Mouse (Mus musculus): ENCODE measurements around the gene Atp6v1a.

Gene Atp6v1a

DNA sequence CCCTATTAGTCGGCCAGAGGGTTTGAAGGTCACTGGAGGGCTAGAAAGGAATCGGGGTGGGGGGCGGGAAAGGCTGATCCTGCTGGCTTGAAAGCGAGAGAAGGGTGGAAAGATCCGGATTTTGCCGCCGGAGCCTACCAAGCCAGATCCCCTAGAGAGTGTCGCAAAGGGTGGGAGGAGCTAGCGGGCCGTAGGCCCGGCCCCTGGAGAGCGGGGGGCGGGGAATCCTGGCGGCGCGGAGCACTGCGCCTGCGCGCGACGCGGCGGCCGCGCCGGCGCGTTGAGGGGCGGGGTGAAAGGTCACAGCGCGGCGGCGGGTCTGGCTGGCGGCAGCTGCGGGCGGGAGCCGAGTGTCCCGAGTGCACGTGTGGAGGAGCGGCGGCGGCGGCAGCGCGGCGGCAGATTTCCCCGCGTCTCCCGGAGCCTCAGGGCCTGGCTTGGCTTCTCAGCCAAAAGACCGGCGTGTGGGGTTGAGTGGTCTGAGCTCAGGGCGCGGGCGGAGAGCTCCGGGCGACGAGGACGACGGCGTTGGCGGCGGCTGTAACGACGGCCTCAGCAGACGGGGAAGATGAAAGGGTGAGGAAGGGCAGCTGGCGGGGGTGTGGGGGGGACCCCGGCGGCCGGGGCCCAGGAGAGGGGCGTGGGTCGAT, at the start of gene Atp6v1a, which contains the start of gene Naa50:
Gene Atp6v1a, minus strand, starts transcription at position 170 of the 650 bp plus-strand sequence.
Gene Naa50, plus strand, starts transcription at position 295 of the 650 bp plus-strand sequence.
- DNase-seq (ENCODE audit: low read depth, low spot score), result peak; percentile 91

DNA sequence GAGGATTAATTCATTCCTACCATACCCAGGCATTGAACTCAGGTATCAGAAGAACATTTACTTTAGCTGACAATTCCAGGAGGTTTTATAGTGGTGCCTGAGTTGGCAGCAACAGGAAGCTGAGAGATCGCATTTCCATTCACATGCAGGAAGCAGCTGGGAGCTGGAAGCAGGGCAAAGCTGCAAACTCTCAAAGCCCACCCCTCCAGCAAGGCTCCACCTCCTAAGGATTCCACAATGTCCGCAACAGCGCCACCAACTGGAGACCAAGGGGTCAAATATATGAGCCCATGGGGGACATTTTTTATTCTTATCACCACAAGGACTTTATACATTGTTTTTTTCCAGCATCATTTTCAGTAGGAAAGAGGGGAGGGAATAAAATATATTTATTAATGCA, 49.3 kb upstream of the Atp6v1a start:
- DNase-seq (ENCODE audit: low read depth, low spot score), result no peak

DNA sequence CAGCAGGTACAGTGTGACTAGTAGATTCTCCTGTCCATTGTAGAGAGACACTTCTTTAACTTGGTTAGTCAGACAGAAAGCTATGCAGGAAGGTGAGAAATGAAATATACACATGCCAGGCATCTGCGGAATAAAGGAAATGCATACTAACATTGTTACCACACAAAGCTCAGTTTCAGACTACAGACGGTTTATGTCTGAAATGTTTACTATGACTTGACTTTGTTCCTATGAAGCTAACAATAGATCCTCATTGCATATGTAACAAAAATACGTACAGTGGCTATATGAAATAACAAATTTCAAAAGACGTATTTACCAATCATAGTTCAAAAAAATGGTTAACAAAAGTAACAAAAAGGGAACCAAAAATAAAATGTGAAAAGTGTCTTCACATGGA, 47.7 kb upstream of the Atp6v1a start:
- DNase-seq (ENCODE audit: low read depth, low spot score), result no peak

DNA sequence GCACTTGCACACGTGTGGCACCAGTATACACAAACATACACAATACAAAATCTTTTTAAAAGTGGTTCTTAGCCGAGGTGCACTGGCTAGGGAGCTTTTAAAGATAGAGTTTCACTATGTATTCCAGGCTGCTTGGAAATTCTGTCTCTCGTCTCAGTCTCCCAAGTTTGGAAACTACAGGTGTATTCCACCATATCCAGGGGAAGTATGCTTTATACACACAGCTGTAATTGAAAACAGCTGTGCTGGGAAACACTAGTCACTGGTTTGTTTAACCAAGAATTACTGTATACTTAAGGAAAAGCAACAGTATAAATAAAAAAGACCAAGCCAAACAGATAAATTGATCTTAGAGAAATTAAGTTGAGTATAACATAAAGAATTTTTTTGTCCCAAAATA, 45.3 kb upstream of the Atp6v1a start:
- no peak for DNase-seq (ENCODE audit: low read depth, low spot score)

DNA sequence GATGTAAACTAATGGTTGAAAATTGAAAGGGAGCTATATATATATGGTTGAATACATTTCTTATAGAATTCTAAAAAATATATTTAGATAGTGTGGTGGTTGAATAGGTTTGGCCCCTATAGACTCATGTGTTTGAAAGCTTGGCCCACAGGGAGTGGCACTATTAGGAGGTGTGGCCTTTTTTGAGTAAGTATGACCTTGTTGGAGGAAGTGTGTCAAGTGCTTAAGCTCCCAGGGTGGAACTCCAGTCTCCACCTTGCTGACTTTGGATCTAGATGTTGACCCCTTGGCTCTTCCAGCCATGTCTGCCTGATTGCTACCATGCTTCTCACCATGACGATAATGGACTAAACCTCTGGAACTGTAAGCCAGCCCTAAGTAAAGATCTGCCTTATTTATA, 43.1 kb upstream of the Atp6v1a start:
- DNase-seq (ENCODE audit: low read depth, low spot score), result no peak

DNA sequence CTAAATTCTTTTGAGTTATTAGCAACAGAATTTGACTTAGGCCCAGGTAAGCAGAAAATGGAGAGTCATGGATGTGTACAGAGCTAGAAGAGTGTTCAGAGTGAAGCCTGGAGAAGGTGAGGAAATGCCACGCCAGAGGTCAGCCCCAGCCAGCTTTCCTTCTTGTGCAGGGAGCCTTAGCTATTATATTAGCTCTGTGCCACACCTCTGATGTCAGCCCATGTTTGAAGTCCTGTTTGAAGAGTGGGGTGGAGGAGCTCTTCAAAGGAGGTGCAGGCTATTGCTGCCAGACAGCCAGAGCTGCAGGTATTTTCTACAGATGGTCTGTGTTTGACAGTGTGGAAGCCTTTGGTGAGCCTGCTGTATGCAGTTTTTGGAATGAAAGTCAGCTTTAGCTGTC, 39.0 kb upstream of the Atp6v1a start:
- DNase-seq (ENCODE audit: low read depth, low spot score), result no peak

DNA sequence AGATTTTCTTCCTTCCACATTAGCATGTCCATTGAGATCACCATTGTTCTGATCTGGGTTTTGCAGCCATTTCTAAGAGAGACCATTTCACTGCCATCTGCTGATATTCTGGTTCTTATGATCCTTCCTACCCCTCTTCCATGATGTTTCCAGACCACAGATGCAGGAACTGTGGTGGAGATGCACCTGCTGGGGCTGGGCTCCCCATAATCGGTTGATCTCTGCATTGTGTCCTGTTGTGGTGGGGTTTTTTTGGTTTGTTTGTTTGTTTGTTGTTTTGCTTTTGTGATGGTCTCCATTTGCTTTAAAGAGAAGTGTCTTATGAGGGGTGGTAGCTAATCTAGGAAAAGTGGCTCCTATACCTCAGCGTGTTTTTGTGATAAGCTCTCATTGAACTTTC, 37.0 kb upstream of the Atp6v1a start:
- no peak for DNase-seq (ENCODE audit: low read depth, low spot score)

DNA sequence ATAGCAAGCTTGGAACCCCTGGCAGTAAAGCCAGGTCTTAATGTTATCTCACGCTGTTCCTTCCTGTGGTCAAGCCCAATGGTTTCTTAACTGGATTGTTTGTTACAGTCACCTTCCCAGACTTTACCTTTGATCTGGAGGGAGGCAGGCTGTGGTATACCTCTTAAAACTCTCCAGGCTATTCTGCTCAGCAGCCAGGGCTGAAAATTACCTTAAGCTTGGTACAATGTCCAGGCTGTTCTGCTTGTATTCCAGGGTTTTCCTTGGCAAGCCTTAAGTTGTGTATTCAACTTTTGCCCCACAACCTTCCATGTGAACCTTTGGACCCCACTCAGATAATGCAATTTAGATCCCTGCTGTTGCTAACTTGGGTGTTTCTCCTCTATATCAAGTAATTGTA, 35.5 kb upstream of the Atp6v1a start:
- DNase-seq (ENCODE audit: low read depth, low spot score), result no peak

DNA sequence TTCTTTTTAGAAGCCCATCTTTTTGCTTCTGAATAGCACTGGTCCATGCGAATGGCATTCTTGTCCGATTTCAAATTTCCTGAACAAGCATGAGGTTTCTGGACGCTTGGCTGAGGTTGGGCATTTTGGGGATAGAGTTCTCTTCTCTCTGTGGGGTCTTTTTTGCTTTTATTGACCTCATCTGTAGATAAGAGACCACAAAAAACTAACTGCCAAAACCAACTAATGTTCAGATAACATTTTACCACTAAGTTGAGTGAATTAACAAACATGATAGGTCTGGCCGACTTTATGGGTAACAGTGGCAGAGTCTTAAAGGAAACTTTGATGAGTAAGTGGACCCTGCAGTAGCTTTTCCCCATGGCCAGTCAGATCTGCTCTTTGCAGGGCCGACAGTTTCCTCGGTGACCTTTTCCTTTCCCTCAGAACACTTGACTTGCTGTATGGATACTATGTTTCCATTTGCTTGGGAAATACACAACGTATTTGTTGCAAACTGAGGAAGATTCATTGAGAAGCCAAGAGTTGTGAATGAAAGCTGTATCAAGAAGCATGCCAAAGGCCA, 34.5 kb upstream of the Atp6v1a start:
- no peak for DNase-seq (ENCODE audit: low read depth, low spot score)

DNA sequence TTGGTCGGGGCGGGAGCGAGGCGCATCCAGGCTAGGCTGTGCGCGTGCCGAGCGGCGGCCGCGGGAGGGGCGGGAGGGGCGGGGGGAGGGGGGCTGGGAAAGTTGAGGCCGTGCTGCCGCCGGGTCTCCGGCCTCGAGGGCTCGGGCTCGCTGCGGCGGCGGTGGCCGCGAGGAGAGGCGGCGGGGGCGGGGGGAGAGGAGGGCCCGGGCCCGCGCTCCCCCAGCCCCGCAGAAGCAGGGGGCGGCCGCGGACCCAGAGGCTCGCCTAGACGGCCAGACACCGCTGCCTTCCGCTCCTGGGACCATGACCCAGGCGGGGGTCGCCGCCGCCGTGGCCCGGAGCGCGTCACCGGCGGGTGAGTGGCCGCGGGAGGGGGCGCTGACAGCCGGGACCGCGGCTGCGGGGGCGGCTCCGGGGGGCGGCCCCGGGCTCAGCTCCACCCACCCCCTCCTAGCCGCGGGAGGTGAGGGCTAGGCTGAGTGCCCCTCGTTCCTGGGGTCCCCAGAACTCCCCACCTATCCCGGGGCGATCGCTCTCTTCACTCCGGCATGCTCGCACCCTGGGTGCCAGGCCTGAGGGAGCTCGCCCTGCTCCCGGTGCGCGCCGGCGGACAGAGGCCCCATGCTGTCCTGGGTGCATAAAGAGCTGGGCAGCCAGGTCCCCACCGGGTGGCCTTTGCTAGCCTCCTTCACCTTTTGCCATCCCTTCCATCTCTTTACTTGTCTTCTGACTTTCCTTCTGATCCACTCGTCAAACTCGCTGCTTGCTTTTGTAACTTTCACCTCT, 33.8 kb upstream of the Atp6v1a start, which contains the start of gene Usf3:
Gene Usf3, plus strand, starts transcription at position 92 of the 787 bp plus-strand sequence.
- DNase-seq (ENCODE audit: low read depth, low spot score), result no peak

DNA sequence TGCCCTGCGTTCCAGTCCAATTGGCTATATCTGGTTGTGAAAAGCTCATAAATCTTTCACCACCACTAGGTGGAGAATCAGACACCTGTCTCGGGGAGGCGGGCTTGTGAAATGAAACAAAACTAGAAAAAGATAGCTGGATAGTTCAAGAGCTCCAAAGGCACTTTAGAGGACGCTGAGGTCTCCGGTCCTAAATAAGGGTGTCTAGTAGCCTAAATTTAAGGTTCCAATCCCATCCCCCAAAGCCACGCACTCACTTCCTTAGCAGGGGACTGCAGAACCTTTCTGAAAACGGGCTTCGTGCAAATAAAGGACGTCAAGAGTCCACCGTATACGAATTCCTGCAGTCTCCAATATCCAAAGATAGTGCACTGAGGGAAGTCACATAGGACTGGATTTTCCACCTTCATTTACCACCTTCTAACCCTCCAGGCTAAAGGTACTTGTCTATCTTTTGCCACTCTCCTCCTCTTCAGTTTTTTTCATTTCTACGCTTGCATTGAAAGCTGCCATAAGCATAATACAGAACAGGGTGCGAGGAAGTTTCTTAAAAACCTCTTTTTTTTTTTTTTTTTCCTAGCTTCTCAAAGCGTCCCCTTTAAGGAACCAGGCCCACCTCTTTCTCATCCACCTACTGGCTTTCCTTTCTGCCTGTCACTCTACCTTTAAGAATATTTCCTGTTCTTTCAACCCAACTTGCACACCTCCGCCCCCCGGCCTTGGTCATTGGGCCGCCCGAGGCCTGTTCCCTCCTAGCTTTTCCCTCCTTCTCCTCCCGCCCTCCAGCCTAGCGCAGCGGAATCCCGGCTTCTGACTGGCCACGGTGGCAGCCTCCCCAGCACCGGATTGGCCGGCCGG, 33.0 kb upstream of the Atp6v1a start:
- peak; percentile 95 for DNase-seq (ENCODE audit: low read depth, low spot score)

DNA sequence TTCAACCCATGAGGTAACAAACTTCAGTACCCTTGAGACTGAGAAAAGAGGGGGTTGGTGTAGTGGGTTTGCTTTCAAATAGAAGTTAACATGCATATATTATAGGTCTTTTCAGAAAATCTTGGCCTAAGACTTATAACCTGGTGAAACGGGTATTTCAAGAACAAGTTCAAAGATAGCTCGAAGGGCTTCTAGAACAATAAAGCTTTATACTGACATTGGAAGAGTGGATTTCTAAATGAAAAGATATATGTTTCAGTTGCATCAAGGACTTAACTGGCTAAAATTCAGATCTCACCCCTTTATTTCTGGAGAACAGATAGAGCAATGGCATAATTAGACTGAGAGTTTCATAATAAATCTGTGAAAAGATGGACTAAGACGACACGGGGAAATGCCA, 29.5 kb upstream of the Atp6v1a start:
- no peak for DNase-seq (ENCODE audit: low read depth, low spot score)

DNA sequence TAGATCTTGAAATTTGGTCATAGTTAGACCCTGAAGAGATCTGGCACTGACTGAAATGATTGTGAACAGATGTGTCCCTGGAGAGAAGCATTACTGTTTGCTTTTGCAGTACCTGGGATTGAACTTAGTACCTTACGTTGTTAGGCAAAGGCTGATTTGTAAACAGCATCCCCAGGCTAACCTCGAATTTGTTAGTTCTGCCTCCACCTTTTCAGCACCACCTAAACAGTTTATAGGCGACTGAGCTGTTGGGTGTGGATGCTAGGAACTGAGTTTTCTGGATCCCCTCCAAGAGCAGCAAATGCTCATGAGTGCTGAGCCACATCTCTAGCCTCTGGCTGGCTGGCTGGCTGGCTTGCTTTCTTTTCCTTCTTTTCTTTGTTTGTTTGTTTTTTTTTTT, 25.7 kb upstream of the Atp6v1a start:
- no peak for DNase-seq (ENCODE audit: low read depth, low spot score)

DNA sequence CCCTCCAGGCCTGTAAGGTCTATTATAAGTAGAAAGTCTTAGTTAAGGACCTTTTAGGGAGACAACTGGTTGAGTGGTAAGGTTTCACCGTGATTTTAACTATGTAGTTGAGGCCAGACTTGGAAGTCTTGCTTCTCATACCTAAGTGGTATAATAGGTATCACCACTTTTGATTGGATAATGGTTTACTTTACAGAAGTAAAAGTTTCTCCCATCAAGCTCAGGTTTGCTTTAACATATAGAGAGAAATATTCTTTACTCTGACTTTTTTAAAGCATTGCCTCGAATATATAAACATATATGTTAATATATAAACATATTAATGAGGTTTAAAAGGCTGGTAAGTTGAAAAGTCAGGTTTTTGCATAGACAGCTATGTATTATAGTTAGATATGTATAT, 24.3 kb upstream of the Atp6v1a start:
- DNase-seq (ENCODE audit: low read depth, low spot score), result no peak

DNA sequence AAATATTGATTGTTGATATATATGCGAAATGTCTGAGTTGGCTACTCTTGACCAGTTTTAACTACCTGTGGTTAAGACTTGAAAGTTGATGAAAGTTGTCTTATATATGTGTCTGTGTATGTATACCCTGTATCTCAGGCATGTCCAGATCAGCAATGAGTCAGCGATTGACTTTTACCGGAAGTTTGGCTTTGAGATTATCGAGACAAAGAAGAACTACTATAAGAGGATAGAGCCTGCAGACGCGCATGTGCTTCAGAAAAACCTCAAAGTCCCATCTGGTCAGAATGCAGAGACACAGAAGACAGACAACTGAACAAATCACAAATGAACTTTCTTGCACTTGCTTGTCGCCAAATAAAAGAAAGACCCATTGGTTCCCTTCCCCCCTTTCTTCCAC, 19.8 kb upstream of the Atp6v1a start:
- DNase-seq (ENCODE audit: low read depth, low spot score), result no peak

DNA sequence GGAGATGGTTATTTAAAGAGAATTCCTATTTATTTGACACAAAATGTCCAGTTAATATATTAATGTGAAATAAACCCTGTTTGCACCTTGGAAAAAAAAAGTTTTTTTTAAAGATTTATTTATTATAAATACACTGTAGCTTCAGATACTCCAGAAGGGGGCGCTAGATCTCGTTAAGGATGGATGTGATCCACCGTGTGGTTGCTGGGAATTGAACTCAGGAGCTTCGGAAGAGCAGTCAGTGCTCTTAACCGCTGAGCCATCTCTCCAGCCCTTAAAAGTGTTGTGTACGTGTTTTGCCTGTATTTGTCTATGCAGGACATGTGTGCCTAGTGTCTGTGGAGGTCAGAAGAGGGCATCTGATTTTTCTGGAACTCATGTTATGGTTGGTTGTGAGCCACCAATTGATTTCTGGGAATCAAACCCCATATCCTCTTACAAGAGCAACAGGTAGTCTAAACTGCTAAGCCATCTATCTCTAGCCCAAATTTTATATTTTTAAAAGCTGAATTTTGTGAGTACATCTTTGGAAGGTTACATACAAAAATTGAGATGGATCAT, 15.1 kb upstream of the Atp6v1a start:
- no peak for DNase-seq (ENCODE audit: low read depth, low spot score)

DNA sequence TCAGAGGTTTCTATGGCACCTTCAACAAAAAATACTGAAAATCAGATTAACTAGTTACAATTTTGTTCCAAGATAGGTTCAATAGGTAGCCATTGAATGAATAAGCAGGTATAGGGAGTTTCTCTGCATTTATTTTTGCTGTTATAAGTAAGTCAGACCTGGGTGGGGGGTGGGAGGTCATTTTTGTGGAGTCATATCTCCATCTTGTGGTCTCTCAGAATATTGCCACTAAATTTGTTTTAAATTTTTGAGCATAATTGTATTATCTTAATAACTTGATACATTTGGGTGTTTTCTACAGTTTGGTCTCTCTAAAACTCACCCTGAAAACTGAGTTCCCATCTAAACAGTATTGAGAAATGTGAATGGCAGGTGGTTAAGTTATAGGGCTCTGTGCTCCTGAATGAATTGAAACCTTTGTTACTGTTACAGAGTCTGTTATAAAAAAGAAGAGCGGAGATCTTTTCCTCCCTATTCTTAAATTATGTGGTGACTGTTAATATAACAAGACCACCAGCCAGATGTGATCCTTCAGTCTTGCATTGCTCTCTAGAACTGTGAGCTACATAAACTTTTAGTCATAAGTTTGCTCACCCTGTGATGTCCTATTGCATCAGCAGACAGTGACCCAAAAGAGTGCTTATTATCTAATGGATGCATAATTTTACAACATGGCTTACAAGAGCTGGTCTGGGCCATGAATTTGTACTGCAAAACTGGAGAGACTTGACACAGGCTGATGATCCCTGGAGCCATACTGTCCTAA, 9.7 kb upstream of the Atp6v1a start:
- DNase-seq (ENCODE audit: low read depth, low spot score), result no peak

DNA sequence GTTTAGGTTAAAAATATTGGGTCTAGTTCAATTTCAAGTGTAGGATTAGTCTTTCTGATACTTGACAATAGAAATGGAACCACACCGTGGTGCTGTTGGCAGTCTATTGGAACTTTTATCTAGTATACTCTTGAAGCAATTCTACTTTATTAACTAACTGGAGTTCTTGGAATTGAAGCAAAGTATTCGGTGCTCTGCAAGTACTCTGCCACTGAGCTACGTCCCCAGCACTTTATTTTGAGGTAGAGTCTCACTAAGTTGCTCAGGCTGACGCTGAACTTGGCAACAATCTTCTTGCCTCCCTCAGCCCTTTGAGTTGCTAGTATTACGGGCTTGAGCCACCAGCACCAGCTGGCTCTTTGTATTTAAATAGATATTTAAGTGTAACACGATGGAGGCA, 2.0 kb upstream of the Atp6v1a start:
- DNase-seq (ENCODE audit: low read depth, low spot score), result no peak

DNA sequence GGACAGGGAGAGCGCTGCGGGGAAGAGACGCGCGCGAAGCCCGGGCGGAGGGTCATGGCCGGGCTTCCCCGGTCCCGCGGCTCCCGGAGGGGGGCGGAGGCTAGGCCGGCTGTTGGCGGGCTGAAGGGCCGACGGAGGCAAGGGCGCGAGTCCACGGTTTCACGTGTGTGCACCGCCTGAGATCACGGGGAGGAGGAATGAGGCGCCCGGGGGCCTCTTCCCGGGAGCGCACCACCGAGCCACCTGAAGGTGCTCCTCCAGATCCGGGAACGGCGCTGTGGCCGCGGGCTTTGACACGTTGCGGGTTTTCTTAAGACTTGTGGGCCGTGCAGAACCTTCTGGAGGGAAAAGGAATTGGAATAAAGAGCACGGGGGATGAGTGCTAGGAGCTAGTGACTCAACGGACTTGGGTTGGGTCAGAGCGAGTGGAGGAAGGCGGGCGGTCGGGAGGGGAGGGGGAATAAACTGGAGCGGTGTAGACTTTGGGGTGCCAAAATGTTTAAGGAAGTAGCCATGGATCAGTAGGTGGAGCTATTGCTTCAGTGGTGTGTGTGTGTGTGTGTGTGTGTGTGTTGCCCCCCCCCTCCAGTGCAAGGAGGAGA, 782 bp upstream of the Atp6v1a start:
- DNase-seq (ENCODE audit: low read depth, low spot score), result peak; percentile 40

DNA sequence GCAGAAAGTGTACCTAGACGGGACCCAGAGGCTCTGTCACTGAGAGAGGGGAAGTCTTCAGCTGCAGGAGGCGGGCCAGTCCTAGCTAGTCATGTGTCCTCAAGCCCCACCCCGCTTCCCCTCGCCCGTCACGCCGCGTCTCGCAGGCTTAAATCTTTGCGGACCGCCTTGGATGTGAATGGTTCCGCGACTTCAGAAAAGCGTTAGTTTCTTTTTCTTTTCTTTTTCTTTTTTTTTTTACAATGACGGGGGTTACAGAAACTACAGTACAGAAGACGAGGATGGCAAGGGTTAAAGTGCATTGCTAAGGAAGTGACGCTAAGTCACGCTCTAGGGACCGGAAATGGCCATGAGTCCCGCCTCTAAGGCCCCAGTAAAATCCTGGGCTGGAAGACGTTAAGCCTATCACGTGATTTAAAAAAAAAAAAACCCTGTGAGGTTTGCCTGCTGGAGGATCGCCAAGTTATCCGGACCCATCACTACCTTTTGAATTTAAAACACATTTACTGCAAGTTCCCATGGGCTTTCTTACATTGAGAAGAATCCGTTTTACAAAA, 448 bp downstream of the Atp6v1a start:
- peak; percentile 88 for DNase-seq (ENCODE audit: low read depth, low spot score)
